In the genomic region with DNA sequence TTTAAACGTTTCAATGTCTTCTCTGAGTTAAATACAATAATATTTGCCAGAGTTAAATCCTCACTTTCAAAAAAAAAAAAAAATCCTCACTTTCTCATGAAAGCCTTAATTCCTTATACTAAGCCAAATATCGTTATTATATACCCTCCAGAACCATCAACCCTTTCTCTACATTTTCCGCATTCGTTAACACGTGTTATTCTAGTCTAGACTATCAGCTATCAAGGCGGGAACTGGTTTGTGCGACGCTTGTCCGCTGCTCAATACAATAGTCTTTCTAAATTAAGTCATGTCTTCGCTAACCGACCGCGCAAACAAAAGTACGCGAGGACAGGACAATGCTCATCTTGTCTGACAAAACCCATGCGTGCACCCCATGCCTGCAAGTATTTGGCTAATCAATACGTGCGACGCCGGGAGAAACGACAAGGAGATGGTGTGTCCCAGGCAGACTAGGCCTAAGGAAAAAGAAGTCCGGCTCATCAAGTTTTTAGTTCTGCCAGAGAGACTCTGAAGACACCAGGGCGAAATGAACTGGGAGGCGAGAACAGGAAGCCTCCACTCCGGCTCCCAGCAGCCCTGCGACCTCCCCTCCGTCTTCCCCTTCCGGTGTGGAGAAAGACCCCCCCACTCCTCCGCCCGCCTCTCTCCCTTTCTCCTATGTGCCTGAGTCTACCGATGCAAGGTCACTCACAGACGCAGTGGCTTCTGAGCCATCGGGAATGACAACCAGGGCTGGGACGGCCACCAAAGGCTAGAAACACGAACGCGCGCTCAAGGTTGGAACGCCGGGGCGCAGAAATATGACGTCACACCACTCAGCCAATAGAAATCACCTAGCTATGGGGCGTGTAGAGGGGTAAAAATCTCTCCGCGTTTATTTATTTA, we compare ENCODE assay signal across 8 mouse cellular contexts. TPM values are rescaled to one million over a fixed set of nuclear protein-coding genes. Genes with fewer than 3 reads are reported as not detected.
A peak's percentile ranks its signal among the peaks of the same experiment; 100 is the strongest.
DNase-seq lines count a peak whose midpoint lies in the region; ATAC-seq and TF ChIP-seq lines count a peak whose summit lies in the region.

A gene (minus strand): TSS at position 805 of the 888 bp plus-strand sequence.

- H3K4me2 ChIP-seq in heart, embryonic 11.5 days: peak within 1 kb of the TSS; percentile 69
- H3K4me2 ChIP-seq in kidney, embryonic 16.5 days (replicated peaks; ENCODE audit: low read depth, low read length): peak within 1 kb of the TSS; percentile 67
- peak within 1 kb of the TSS; percentile 92 for H3K4me2 ChIP-seq in myocyte (ENCODE audit: low read depth)

- peak; percentile 64; the same call in 1 of the 2 replicates for TF ChIP-seq POLR2A in brain, embryonic 14.5 days (IDR thresholded peaks at IDR 0.05; ENCODE audit: borderline replicate concordance, extremely low read depth, insufficient read depth, insufficient read length, poor library complexity, severe bottlenecking)
- TF ChIP-seq POLR2A in liver, adult 2 months (IDR thresholded peaks at IDR 0.05; ENCODE audit: extremely low read depth, insufficient read depth, low read length): 0 out of 2 replicates have a peak, but pooled peaks have one; percentile 20
- peak; percentile 49 for TF ChIP-seq POLR2A in myocyte (IDR thresholded peaks at IDR 0.05; ENCODE audit: insufficient read length, low read depth)

- peak within 1 kb of the TSS; percentile 93 for H3K27ac ChIP-seq in heart, embryonic 11.5 days (ENCODE audit: low read depth, low read length)
- peak within 1 kb of the TSS; percentile 98 for H3K27ac ChIP-seq in kidney, embryonic 16.5 days (ENCODE audit: low read length)
- H3K27ac ChIP-seq in liver, adult 2 months (replicated peaks; ENCODE audit: insufficient read depth, low read depth, low read length): peak within 1 kb of the TSS; percentile 85

- TF ChIP-seq CTCF in C2C12 (IDR thresholded peaks at IDR 0.05; ENCODE audit: control insufficient read depth, insufficient read depth, insufficient read length): no peak
- no peak for TF ChIP-seq CTCF in brain, embryonic 14.5 days (IDR thresholded peaks at IDR 0.05; ENCODE audit: borderline replicate concordance, extremely low read depth, insufficient read depth, insufficient read length)
- no peak for TF ChIP-seq CTCF in liver, adult 2 months (IDR thresholded peaks at IDR 0.05; ENCODE audit: low read depth, low read length)

- peak; percentile 97 for DNase-seq in brain, embryonic 14.5 days (ENCODE audit: low read depth)
- peak; percentile 77 for DNase-seq in liver, adult 2 months (ENCODE audit: extremely low read depth, low read depth, low spot score)
- peak; percentile 90 for DNase-seq in splenic B cell, adult 2 months (ENCODE audit: low read depth, low spot score)

- H3ac ChIP-seq in C2C12 (ENCODE audit: control insufficient read depth, insufficient read length, low read depth): peak within 1 kb of the TSS; percentile 86
- peak within 1 kb of the TSS; percentile 81 for H3ac ChIP-seq in myocyte (ENCODE audit: control insufficient read depth, insufficient read length)

- WGBS in heart, embryonic 11.5 days (ENCODE audit: insufficient replicate concordance): under 1% methylated on average over 45 of the region's 45 CpGs
- under 1% methylated on average over 45 of the region's 45 CpGs for WGBS in kidney, embryonic 16.5 days
- WGBS in liver, adult 2 months: under 1% methylated on average over 45 of the region's 45 CpGs

- H3K36me3 ChIP-seq in C2C12 (ENCODE audit: control insufficient read depth, insufficient read depth): peaks cover 43% of the 10 kb centered on the region
- H3K36me3 ChIP-seq in erythroblast, embryonic 14.5 days (ENCODE audit: control insufficient read depth): peaks cover 44% of the 10 kb centered on the region
- H3K36me3 ChIP-seq in heart, embryonic 11.5 days (ENCODE audit: control insufficient read depth, insufficient read depth, low read length): peaks cover 12% of the 10 kb centered on the region; the same call in 1 of the 2 replicates
- H3K36me3 ChIP-seq in kidney, embryonic 16.5 days (ENCODE audit: insufficient read depth, low read length): peaks cover 21% of the 10 kb centered on the region
- peaks cover 20% of the 10 kb centered on the region for H3K36me3 ChIP-seq in liver, adult 2 months (ENCODE audit: control insufficient read depth, insufficient read depth, low read length)
- peaks cover 4% of the 10 kb centered on the region for H3K36me3 ChIP-seq in myocyte (ENCODE audit: control insufficient read depth, insufficient read depth)
- peaks cover 5% of the 10 kb centered on the region; the same call in 1 of the 2 replicates for H3K36me3 ChIP-seq in splenic B cell, adult 2 months (ENCODE audit: control insufficient read depth, insufficient read depth, low read length, poor library complexity, severe bottlenecking)

- peak; percentile 83 for ATAC-seq in heart, embryonic 11.5 days (replicated peaks; ENCODE audit: insufficient number of reproducible peaks, low FRiP score, low TSS enrichment)
- peak; percentile 90 for ATAC-seq in kidney, embryonic 16.5 days (ENCODE audit: low FRiP score, low TSS enrichment)

- H3K4me3 ChIP-seq in C2C12 (ENCODE audit: insufficient read depth, poor library complexity, severe bottlenecking) (peak within 1 kb of the TSS; percentile 86), myocyte (peak within 1 kb of the TSS; percentile 90)
- peak within 1 kb of the TSS; percentile 87 for H3K4me3 ChIP-seq in erythroblast, embryonic 14.5 days (replicated peaks)
- peak within 1 kb of the TSS; percentile 53 for H3K4me3 ChIP-seq in heart, embryonic 11.5 days (ENCODE audit: low read depth, low read length)
- H3K4me3 ChIP-seq in kidney, embryonic 16.5 days (ENCODE audit: low read length): peak within 1 kb of the TSS; percentile 97
- peak within 1 kb of the TSS; percentile 87 for H3K4me3 ChIP-seq in liver, adult 2 months (ENCODE audit: insufficient read depth, low read depth, low read length)

- H3K4me1 ChIP-seq in erythroblast, embryonic 14.5 days (ENCODE audit: control insufficient read depth): peaks cover 36% of the 10 kb centered on the region
- H3K4me1 ChIP-seq in heart, embryonic 11.5 days (ENCODE audit: control insufficient read depth, insufficient read depth, low read length): peaks cover 6% of the 10 kb centered on the region
- H3K4me1 ChIP-seq in kidney, embryonic 16.5 days (ENCODE audit: insufficient read depth, low read length): peaks cover 6% of the 10 kb centered on the region
- peaks cover 2% of the 10 kb centered on the region; the same call in 1 of the 2 replicates for H3K4me1 ChIP-seq in liver, adult 2 months (ENCODE audit: control insufficient read depth, insufficient read depth, low read length)

- no peaks in the 10 kb centered on the region for H3K9me3 ChIP-seq in erythroblast, embryonic 14.5 days (ENCODE audit: control insufficient read depth, low read length)
- no peaks in the 10 kb centered on the region for H3K9me3 ChIP-seq in heart, embryonic 11.5 days (replicated peaks; ENCODE audit: control insufficient read depth, low read length)
- H3K9me3 ChIP-seq in kidney, embryonic 16.5 days (ENCODE audit: low read length): no peaks in the 10 kb centered on the region

- H3K79me2 ChIP-seq in C2C12 (ENCODE audit: control insufficient read depth, insufficient read depth): peaks cover 34% of the 10 kb centered on the region
- H3K79me2 ChIP-seq in liver, adult 2 months (ENCODE audit: control insufficient read depth, insufficient read depth, low read length): peaks cover 5% of the 10 kb centered on the region; the same call in 1 of the 2 replicates
- H3K79me2 ChIP-seq in myocyte (ENCODE audit: control insufficient read depth, insufficient read depth): peaks cover 26% of the 10 kb centered on the region

- H3K9ac ChIP-seq in heart, embryonic 11.5 days (ENCODE audit: low read depth, low read length): peak within 1 kb of the TSS; percentile 76
- peak within 1 kb of the TSS; percentile 92 for H3K9ac ChIP-seq in kidney, embryonic 16.5 days (replicated peaks; ENCODE audit: low read length)
- H3K9ac ChIP-seq in liver, adult 2 months (ENCODE audit: low read depth, low read length): peak within 1 kb of the TSS; percentile 84

- no peaks in the 10 kb centered on the region for H3K27me3 ChIP-seq in C2C12 (ENCODE audit: control insufficient read depth, insufficient read depth, insufficient read length)
- no peaks in the 10 kb centered on the region for H3K27me3 ChIP-seq in erythroblast, embryonic 14.5 days (ENCODE audit: control insufficient read depth)
- H3K27me3 ChIP-seq in heart, embryonic 11.5 days (ENCODE audit: control insufficient read depth, insufficient read depth, low read length): no peaks in the 10 kb centered on the region
- no peaks in the 10 kb centered on the region for H3K27me3 ChIP-seq in kidney, embryonic 16.5 days (ENCODE audit: insufficient read depth, low read length)
- no peaks in the 10 kb centered on the region for H3K27me3 ChIP-seq in liver, adult 2 months (ENCODE audit: control insufficient read depth, insufficient read depth, low read length)
- no peaks in the 10 kb centered on the region for H3K27me3 ChIP-seq in myocyte (ENCODE audit: control insufficient read depth, insufficient read depth, insufficient read length)
- no peaks in the 10 kb centered on the region for H3K27me3 ChIP-seq in splenic B cell, adult 2 months (ENCODE audit: control insufficient read depth, insufficient read depth, low read length, poor library complexity, severe bottlenecking)

- H3K79me3 ChIP-seq in C2C12 (ENCODE audit: low read depth): peaks cover 25% of the 10 kb centered on the region

TF ChIP-seq in C2C12, 6 proteins besides CTCF, POLR2A, EP300 and RAD21 (continues in another document):
- no peak for TF ChIP-seq MYOD1 (IDR thresholded peaks at IDR 0.05; ENCODE audit: control insufficient read depth, insufficient read length, low read depth)
- TF ChIP-seq USF1 (IDR thresholded peaks at IDR 0.05; ENCODE audit: low read depth): no peak
- no peak for TF ChIP-seq CEBPB (IDR thresholded peaks at IDR 0.05; ENCODE audit: low read depth)
- no peak for TF ChIP-seq FOSL1 (IDR thresholded peaks at IDR 0.05; ENCODE audit: insufficient read depth, low read length, poor library complexity, severe bottlenecking)

TF ChIP-seq in myocyte, 11 proteins besides CTCF, POLR2A, EP300 and RAD21:
- TF ChIP-seq E2F4 (IDR thresholded peaks at IDR 0.05; ENCODE audit: insufficient read depth) (peak; percentile 79), TCF3 (IDR thresholded peaks at IDR 0.05; ENCODE audit: insufficient read length, low read depth) (no peak)

RNA-seq across cellular contexts. Expression of the gene that starts here (rescaled TPM):
- polyA plus RNA-seq in C2C12 (2012; fragmentation: generic; extraction: Trizol) (16.5 TPM), myocyte (2012; fragmentation: generic; extraction: Trizol) (10.3 TPM)
- 30.7 and 31.7 TPM in 2 replicates for polyA plus RNA-seq in brain, embryonic 14.5 days (2012; rRNA removed)
- 0.34 and 0.41 TPM in 2 replicates for polyA plus RNA-seq in erythroblast, embryonic 14.5 days (2012)
- 22.4 and 26.1 TPM in 2 replicates for polyA plus RNA-seq in heart, embryonic 11.5 days (2014; fragmentation: Nextera tagmentation; extraction: Ambion mirVana)
- polyA plus RNA-seq in kidney, embryonic 16.5 days (2015; fragmentation: Nextera tagmentation; extraction: Ambion mirVana): 35.9 and 37.5 TPM in 2 replicates
- 12.4 and 14.1 TPM in 2 replicates for total RNA-seq in liver, adult 2 months (2014; rRNA removed)
- 10.8 and 12.0 TPM in 2 replicates for polyA plus RNA-seq in liver, adult 2 months (2012; rRNA removed)

Comparison
In these comparisons a context has a peak if more than half of its experiments do, and no peak if none do; other contexts are left out.
1. Peak in every context shown above with its lines: DNase-seq, ATAC-seq, H3K4me3 ChIP-seq and H3K27ac ChIP-seq.